Mouse (Mus musculus) layer of hippocampus, adult 18-20 months (tissue): ENCODE data around the gene Il4i1. TPM values are rescaled to one million over a fixed set of nuclear protein-coding genes. Genes with fewer than 3 reads are reported as not detected.

Experiments
- DNase-seq, 2 experiments: peaks; one replicate each; pipeline ENCODE4 v3.0.0; 2022; ENCODE audit warnings: low spot score in 2 of 2
- long read RNA-seq: library from polyadenylated mRNA; stranded (forward); transcript quantifications from one replicate; pipeline ENCODE4 v2.0.0, GENCODE M21; 2021
- total RNA-seq, 2 experiments: library from RNA; stranded (reverse); gene quantifications; 2 replicates each; pipeline ENCODE4 v1.2.3; 2021

Gene Il4i1
- total RNA-seq: 1 to 10 TPM; 1.8 to 2.0 TPM
- long read RNA-seq, partial matches to known transcripts: 0 of 3 reads
- long read RNA-seq, other reads (novel, unspliced or antisense): 3 of 3 reads

GRCm38 (mm10) chr7:44815721-44816469 is at the start of gene Il4i1, which contains the start of gene Nup62:
Gene Il4i1, plus strand, starts transcription at chr7:44816387.
Gene Nup62, plus strand, starts transcription at chr7:44816088.
- DNase-seq: peak; percentile 97 to 98

GRCm38 (mm10) chr7:44768129-44768528 is 48.1 kb upstream of the Il4i1 start:
- no peak for DNase-seq

GRCm38 (mm10) chr7:44770046-44770578 is 46.1 kb upstream of the Il4i1 start:
- DNase-seq: peak in 1 of 2 experiments; percentile 9

- peak in 1 of 2 experiments; percentile 9 for DNase-seq
Observed at GRCm38 (mm10) chr7:44772591-44773204, 43.5 kb upstream of the Il4i1 start.

- peak in 1 of 2 experiments; percentile 2 for DNase-seq
Observed at GRCm38 (mm10) chr7:44776849-44777498, 39.2 kb upstream of the Il4i1 start.

- no peak for DNase-seq
Observed at GRCm38 (mm10) chr7:44780101-44780500, 36.1 kb upstream of the Il4i1 start.

- DNase-seq: no peak
Observed at GRCm38 (mm10) chr7:44789531-44789930, 26.7 kb upstream of the Il4i1 start.

- DNase-seq: no peak
Observed at GRCm38 (mm10) chr7:44790066-44790465, 26.1 kb upstream of the Il4i1 start.

GRCm38 (mm10) chr7:44792781-44793180 is 23.4 kb upstream of the Il4i1 start:
- no peak for DNase-seq

GRCm38 (mm10) chr7:44808927-44809326 is 7.3 kb upstream of the Il4i1 start:
- DNase-seq: no peak

- DNase-seq: no peak
Observed at GRCm38 (mm10) chr7:44809466-44809865, 6.7 kb upstream of the Il4i1 start.

- DNase-seq: no peak
Observed at GRCm38 (mm10) chr7:44810365-44810764, 5.8 kb upstream of the Il4i1 start.

GRCm38 (mm10) chr7:44810819-44811557 is 5.2 kb upstream of the Il4i1 start:
- no peak for DNase-seq

- no peak for DNase-seq
Observed at GRCm38 (mm10) chr7:44812651-44813325, 3.4 kb upstream of the Il4i1 start.

- no peak for DNase-seq
Observed at GRCm38 (mm10) chr7:44813985-44814384, 2.2 kb upstream of the Il4i1 start.

GRCm38 (mm10) chr7:44814423-44814822 is 1.8 kb upstream of the Il4i1 start:
- DNase-seq: no peak

- DNase-seq: no peak
Observed at GRCm38 (mm10) chr7:44814952-44815553, 1.1 kb upstream of the Il4i1 start.

- DNase-seq: no peak
Observed at GRCm38 (mm10) chr7:44816470-44817021, 359 bp downstream of the Il4i1 start, which contains the start of gene Atf5. Gene Atf5, minus strand, starts transcription at chr7:44816658.

GRCm38 (mm10) chr7:44817441-44817840 is 1.3 kb downstream of the Il4i1 start:
- peak in 1 of 2 experiments; percentile 2 for DNase-seq

- peak in 1 of 2 experiments; percentile 65 for DNase-seq
Observed at GRCm38 (mm10) chr7:44818164-44818563, 2.0 kb downstream of the Il4i1 start.
